Mouse (Mus musculus) bone marrow macrophage, adult 2 months (primary cell): ENCODE data around the gene Tmub2. TPM values are rescaled to one million over a fixed set of nuclear protein-coding genes. Genes with fewer than 3 reads are reported as not detected.

ENCODE experiments used
- H3K27ac ChIP-seq: 2 replicates; pipeline ENCODE4 v1.5.1; 2012; ENCODE audit warnings: low read depth, low read length; ENCODE audit not compliant: insufficient read depth
- H3K4me1 ChIP-seq: 2 replicates; pipeline ENCODE4 v1.6.1; 2012; ENCODE audit warnings: low read length; ENCODE audit not compliant: control insufficient read depth, insufficient read depth
- H3K4me3 ChIP-seq: 2 replicates; pipeline ENCODE4 v1.5.1; 2012; ENCODE audit warnings: mild to moderate bottlenecking, low read length, moderate library complexity; ENCODE audit not compliant: insufficient read depth
- CTCF ChIP-seq: IDR thresholded peaks from 2 replicates; pipeline ENCODE4 v1.5.1; 2012; ENCODE audit warnings: low read depth, mild to moderate bottlenecking, low read length, moderate library complexity
- POLR2A ChIP-seq: IDR thresholded peaks from 2 replicates; pipeline ENCODE4 v1.6.1; 2012; ENCODE audit warnings: mild to moderate bottlenecking, low read depth, low read length, borderline replicate concordance
- polyA plus RNA-seq: library from polyadenylated mRNA; stranded (reverse); fragments of >200 nt; gene quantifications from 2 replicates; pipeline ENCODE4 v1.2.4, GENCODE M21; 2012; ENCODE audit not compliant: missing spikeins, insufficient read depth, insufficient read length

The Tmub2 gene
- polyA plus RNA-seq, 1 experiment: 62.2 TPM

DNA sequence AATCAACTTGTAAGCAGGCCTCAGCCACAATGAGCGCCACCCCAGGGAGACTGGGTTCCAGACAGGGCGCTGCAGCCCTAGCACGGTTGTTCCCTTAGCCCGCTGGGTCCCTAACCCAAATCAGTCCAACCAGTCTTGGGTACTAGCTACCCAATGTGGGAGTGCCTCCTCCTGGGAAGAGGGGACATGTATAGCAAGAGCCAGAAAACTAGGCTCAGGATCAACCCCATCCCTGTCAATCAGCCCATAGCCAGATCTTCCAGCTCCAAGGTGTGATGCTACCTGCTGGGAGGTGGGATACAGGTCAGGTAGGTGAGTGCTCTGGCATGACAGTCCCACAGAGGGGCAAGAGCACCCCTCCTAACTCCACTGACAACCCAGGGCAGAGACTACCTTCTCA lies 5.4 kb downstream of the Tmub2 start:
- Histone ChIP-seq H3K4me3 (no peak overlapping the region), H3K27ac (no peak overlapping the region), H3K4me1 (peaks cover 12% of the 10 kb centered on the region)
- TF ChIP-seq POLR2A: no peak
- TF ChIP-seq CTCF: no peak

DNA sequence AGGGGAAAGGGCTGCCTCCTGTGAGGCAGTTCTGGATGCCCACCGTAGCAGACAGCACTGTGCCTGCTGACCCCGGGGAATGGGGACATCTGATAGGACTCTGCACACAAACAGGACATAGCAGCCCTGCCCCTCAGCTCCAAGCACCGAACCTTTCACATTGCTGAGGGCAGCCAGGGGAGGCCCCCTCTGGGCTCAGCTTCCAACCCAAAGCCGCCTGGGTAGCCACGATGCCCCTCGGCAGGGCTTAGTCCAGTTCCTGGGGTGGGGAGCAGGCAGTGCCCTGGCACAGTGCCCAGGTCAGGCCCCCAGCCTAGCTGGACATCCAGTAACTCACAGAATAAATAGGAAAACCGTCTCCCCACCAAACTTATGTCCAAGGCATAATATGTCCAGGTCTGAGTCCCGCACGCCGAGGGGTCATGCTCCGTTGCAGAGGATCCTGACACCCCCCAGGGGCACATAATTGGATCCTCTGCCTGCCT lies 6.4 kb downstream of the Tmub2 start:
- no peak overlapping the region for H3K4me3 ChIP-seq
- peaks cover 10% of the 10 kb centered on the region for H3K4me1 ChIP-seq
- H3K27ac ChIP-seq: no peak overlapping the region
- TF ChIP-seq POLR2A: no peak
- TF ChIP-seq CTCF: no peak

DNA sequence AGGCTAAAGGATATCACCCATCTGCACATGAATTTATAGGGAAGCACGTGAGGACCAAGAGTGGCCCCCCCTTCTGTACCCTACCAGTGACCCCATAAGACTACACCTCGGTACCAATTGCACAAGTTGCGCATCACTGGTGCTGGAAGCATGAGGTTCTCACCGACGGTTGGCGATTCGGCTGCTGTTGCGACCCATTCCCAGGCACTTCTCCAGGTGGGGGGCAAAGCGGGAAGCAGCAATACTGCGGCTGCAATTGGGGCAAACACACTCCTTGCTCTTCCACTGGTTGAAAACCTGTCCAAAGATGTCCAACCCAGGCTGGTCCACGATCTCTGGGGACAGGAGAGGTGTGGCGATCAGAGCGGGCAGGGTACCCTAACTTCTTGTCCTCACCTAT lies 9.2 kb downstream of the Tmub2 start:
- TF ChIP-seq CTCF (no peak), POLR2A (no peak)
- no peak overlapping the region for H3K27ac ChIP-seq
- H3K4me1 ChIP-seq: peaks cover 11% of the 10 kb centered on the region
- H3K4me3 ChIP-seq: no peak overlapping the region

DNA sequence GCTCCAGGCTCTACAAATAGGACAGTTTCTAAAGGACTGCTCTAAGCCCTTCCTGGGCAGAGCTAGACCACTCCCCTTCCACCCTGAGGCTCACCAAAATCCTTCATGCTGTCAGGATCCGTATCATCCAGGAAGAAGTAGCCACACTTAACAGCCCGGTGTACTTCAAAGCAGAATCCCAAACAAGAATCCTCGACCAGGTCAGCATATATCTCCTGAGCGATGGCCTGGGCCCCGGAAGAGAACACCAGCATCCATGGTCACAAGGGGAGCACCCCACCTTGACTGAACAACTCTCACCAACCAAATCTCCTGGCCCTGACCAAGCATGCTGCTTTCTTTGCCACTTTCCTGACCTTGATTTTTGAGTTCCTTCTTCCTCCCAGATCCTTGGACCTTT lies 9.7 kb downstream of the Tmub2 start:
- H3K27ac ChIP-seq: no peak overlapping the region
- no peak overlapping the region for H3K4me3 ChIP-seq
- H3K4me1 ChIP-seq: peaks cover 11% of the 10 kb centered on the region
- TF ChIP-seq POLR2A (no peak), CTCF (no peak)

DNA sequence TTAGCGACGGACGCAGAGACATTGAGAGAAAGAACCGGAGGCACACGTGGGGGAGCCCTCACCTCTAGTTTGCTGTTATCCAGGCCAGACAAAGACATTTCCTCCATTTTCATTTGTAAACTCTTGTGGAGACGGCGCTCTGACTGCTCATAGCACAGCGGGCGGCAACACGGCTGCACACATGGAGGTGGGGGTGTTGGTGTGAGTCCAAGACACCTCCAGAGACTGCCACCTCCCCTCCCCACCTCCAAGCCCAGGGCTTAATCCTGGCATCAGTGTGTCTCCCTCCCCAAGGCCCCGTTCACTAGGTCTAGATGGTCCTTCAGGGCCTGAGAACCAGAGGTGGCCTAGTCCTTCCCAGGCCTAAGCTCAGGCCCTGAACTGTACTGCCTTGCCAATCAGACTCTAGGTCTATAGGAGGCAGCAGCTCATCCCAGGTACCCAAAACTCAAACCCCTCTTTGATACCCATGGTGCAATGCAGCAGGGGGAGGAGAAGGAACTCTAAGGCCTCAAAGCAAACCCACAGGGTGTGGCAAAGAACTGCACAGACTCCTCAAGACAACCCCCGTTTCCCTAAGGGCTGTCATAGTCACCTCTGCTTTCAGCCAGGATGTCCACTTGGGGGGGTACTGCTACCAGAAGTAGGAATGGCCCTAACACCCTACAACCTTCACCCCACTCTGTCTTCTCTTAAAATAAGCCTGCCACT lies 10.3 kb downstream of the Tmub2 start:
- Histone ChIP-seq H3K4me1 (peaks cover 11% of the 10 kb centered on the region), H3K27ac (peak overlapping the region; percentile 80), H3K4me3 (peak overlapping the region; percentile 81)
- TF ChIP-seq POLR2A: no peak
- no peak for TF ChIP-seq CTCF

DNA sequence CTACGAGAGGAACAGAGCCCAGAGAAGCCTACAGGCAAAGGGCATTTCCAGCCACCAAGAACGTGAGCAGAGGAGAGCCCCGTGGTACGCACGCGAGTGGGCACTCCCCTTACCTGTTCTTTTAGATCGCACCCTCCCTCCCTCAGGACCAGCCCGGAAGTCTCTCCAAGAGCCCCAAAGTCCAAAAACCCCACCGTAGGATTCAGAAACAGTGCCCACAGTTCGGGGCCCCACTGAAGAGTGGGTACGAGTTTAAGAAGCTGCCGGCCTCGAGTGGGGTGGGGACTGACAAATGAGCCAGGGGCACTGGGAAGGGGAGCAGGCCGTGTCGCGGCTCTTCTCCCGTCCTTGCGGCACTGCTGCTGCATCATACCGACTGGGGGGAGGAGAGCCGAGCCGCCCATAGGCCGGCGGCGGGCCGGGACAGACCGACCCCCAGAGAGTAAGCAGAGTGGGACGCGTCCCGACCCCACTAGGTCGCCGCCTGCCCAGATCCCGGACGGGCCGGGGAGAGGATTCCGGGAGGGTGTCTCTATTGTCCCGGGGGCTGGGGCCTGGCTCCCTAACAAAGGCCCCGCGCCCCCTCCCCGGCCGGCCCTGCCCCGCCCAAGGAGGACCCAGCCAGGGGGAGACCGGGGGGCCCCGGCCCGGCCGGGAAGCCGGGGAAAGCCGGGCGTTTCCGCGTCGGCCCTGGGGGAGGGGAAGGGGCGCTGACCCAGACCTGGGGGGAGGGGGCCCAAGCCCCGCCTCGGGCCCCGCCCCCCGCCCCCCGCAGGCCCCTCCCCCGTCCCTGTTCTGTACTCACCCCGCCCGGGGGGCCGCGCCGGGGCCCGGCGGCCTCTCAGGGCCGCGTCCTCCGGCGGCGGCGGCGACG lies 11.1 kb downstream of the Tmub2 start:
- peak overlapping the region; percentile 81 for H3K4me3 ChIP-seq
- TF ChIP-seq CTCF (no peak), POLR2A (no peak)
- peaks cover 11% of the 10 kb centered on the region for H3K4me1 ChIP-seq
- H3K27ac ChIP-seq: peak overlapping the region; percentile 85

DNA sequence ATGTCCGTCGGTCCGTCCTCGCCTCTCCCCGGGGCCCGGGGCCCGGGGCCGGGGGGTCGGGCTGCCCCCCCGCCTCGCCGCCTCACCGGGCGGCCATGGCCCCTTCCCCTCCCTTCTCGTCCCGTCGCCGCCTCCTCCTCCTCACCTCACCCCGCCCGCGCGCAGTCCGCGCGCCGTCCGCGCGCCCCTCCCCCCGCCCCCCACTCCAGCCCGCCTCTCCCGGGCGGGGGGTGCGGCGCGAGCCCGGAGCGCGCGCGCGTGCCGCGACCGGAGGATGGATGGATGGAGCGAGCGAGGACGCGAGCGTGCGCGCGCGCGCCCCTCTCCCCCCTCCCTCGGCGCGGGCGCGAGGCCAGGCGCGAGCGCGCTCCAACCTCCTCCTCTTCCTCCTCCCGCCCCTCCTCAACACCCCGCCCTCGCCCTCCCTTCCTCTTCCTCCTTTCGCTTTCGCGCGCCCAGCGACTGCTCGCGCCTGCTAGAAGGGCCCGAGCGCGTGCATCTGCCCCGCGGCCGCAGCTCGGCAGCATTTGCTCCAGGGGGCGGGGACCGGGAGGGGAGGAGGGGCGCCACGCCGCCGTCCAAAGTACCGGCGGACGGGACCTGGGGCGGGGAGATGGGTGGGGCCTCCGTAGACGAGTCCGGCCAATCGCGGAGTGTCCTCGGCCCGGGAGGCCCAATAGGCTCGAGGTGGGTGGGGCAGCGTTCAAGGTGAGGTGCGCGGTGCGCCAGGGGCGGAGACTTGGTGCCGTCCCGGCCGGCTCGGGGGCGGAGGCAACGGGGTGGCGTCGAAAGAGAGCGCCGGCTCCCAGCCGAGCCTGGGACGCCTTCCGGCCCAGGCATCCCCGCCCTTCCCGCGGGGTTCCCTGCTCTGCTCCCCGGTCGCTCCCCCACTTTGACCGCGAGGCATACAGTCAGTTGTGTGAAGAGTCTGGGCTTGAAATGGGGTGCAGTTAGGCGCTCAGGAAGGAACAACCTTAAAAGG lies 12.1 kb downstream of the Tmub2 start, which contains the start of gene Atxn7l3:
Gene Atxn7l3 (minus strand): TSS at position 141 of the 982 bp plus-strand sequence.
- no peak for TF ChIP-seq POLR2A
- TF ChIP-seq CTCF: no peak
- Histone ChIP-seq H3K4me3 (peak within 1 kb of the TSS; percentile 81), H3K4me1 (peaks cover 11% of the 10 kb centered on the region), H3K27ac (peak within 1 kb of the TSS; percentile 85)

DNA sequence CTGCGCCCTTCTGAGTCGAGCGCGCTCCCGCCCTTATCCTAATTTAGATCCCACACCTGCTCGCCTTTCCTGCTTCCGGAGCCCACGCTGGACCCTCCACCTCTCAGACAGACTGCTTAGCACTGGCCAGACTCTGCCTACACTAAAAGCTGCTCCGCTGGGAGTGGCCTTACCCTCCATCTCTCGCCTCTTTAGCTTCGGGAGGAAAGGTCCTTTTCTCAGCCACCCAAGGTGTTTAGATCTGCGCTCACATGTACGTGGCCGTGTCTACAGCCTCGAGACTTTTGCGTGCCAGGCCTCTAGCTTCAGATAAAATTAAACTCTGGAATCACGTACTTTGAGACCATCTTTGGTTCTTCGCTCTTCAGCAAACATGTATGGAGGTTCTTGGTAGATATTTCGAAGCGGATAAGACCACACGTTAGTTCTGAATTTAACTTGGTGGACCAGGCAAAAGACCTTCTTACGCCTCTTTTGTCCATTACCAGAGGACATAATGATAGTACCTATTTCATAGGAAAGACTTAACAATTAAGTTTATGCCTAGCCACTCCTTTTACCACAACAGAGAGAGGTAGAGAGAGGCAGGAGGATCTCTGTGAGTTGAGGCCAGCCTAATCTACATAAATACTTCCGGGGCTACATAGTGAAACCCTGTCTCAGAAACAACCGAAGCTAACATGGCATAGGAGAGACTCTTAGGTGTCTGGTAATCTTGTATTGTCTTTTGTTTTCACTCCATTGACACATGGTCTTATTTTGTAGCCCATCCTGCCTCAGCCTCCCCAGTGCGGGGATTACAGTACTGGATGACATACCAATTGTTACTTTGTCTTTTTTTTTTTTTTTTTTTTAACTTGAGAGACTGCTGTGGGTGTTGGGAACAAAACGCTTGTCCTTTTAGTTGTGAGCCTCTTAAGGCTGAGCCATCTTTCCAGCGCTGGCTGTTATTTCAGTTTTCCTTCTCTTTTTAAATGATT lies 13.1 kb downstream of the Tmub2 start:
- H3K27ac ChIP-seq: peak overlapping the region; percentile 74
- peak overlapping the region; percentile 59 for H3K4me3 ChIP-seq
- H3K4me1 ChIP-seq: peaks cover 11% of the 10 kb centered on the region
- no peak; the same call in 1 of the 2 replicates for TF ChIP-seq POLR2A
- no peak for TF ChIP-seq CTCF
